ENCODE assay signal across 8 mouse cellular contexts in genomic region chr9:66157958-66158830, GRCm38 (mm10). TPM values are rescaled to one million over a fixed set of nuclear protein-coding genes. Genes with fewer than 3 reads are reported as not detected.
DNase-seq lines count a peak whose midpoint lies in the region; ATAC-seq and TF ChIP-seq lines count a peak whose summit lies in the region.

TSS of gene Dapk2 (plus strand) at chr9:66158223.

- H3K79me2 ChIP-seq in CH12.LX (replicated peaks; ENCODE audit: control insufficient read depth, extremely low read depth, insufficient read depth, poor library complexity, severe bottlenecking) = peaks cover 8% of the 10 kb centered on the region; the same call in 1 of the 2 replicates

- H3K9ac ChIP-seq in CH12.LX (ENCODE audit: insufficient read depth, low read depth) = peak within 1 kb of the TSS; percentile 68
- peak within 1 kb of the TSS; percentile 55 for H3K9ac ChIP-seq in forebrain, embryonic 12.5 days
- peak within 1 kb of the TSS; percentile 72 for H3K9ac ChIP-seq in liver, postnatal 0 days (replicated peaks)
- H3K9ac ChIP-seq in neural tube, embryonic 13.5 days = peak within 1 kb of the TSS; percentile 52; the same call in 1 of the 2 replicates

- intact Hi-C loops in heart, postnatal 10 days (cut with DNase I) = loop anchor here (2.0 kb wide), 2 partner anchors 81 to 111 kb away; no protein-coding TSS in a partner anchor

- TF ChIP-seq EP300 in CH12.LX (IDR thresholded peaks at IDR 0.05; ENCODE audit: low read length) = 0 out of 2 replicates have a peak, but pooled peaks have one; percentile 43
- no peak for TF ChIP-seq EP300 in liver, postnatal 0 days (IDR thresholded peaks at IDR 0.05; ENCODE audit: low read depth)

- 4% methylated on average over 57 of the region's 58 CpGs for WGBS in forebrain, embryonic 12.5 days
- 4% methylated on average over 50 of the region's 58 CpGs for WGBS in liver, postnatal 0 days (ENCODE audit: insufficient replicate concordance)
- 2% methylated on average over 51 of the region's 58 CpGs for WGBS in neural tube, embryonic 13.5 days

- peak in 1 of 2 experiments; percentile 84; a peak in 3 of 4 replicates for TF ChIP-seq CTCF in CH12.LX (conservative IDR thresholded peaks at IDR 0.05 in 1 of 2, IDR thresholded peaks at IDR 0.05 in 1 of 2; ENCODE audit: low read depth in 2 of 2, low read length in 2 of 2)
- TF ChIP-seq CTCF in liver, postnatal 0 days (IDR thresholded peaks at IDR 0.05; ENCODE audit: low read depth) = peak; percentile 78

- H3K4me3 ChIP-seq in CH12.LX (replicated peaks in 1 of 3; ENCODE audit: low read depth in 2 of 3, low read length in 2 of 3, poor library complexity in 1 of 3) = peak within 1 kb of the TSS; percentile 57 to 93 (median 78)
- peak within 1 kb of the TSS; percentile 43 for H3K4me3 ChIP-seq in forebrain, embryonic 12.5 days (replicated peaks)
- H3K4me3 ChIP-seq in liver, postnatal 0 days (ENCODE audit: low read depth, low read length) = peak within 1 kb of the TSS; percentile 63
- peak within 1 kb of the TSS; percentile 36 for H3K4me3 ChIP-seq in neural tube, embryonic 13.5 days

- peaks cover 15 to 58% of the 10 kb centered on the region in 2 experiments for H3K4me1 ChIP-seq in CH12.LX (ENCODE audit: control insufficient read depth in 1 of 2, insufficient read depth in 2 of 2)
- H3K4me1 ChIP-seq in forebrain, embryonic 12.5 days = peaks cover 8% of the 10 kb centered on the region
- peaks cover 27% of the 10 kb centered on the region for H3K4me1 ChIP-seq in liver, postnatal 0 days (ENCODE audit: insufficient read depth)
- H3K4me1 ChIP-seq in neural tube, embryonic 13.5 days (replicated peaks) = peaks cover 8% of the 10 kb centered on the region

- ATAC-seq in forebrain, embryonic 12.5 days (ENCODE audit: low FRiP score) = peak; percentile 72
- peak; percentile 94 for ATAC-seq in liver, postnatal 0 days
- ATAC-seq in neural tube, embryonic 13.5 days (ENCODE audit: low read depth) = peak; percentile 40; the same call in 1 of the 2 replicates

- H3K36me3 ChIP-seq in CH12.LX (replicated peaks in 1 of 2; ENCODE audit: control insufficient read depth in 1 of 2, insufficient read depth in 1 of 2, low read length in 1 of 2) = peaks cover 0 to 20% of the 10 kb centered on the region in 2 experiments
- H3K36me3 ChIP-seq in forebrain, embryonic 12.5 days (replicated peaks) = no peaks in the 10 kb centered on the region
- no peaks in the 10 kb centered on the region for H3K36me3 ChIP-seq in liver, postnatal 0 days (replicated peaks; ENCODE audit: insufficient read depth, low read length)
- H3K36me3 ChIP-seq in neural tube, embryonic 13.5 days = no peaks in the 10 kb centered on the region

- no peaks in the 10 kb centered on the region for H3K27me3 ChIP-seq in CH12.LX (replicated peaks)
- peaks cover 32% of the 10 kb centered on the region for H3K27me3 ChIP-seq in forebrain, embryonic 12.5 days
- no peaks in the 10 kb centered on the region for H3K27me3 ChIP-seq in liver, postnatal 0 days (ENCODE audit: insufficient read depth, low read length)
- H3K27me3 ChIP-seq in neural tube, embryonic 13.5 days = peaks cover 33% of the 10 kb centered on the region

- in situ Hi-C loops in CH12.LX (cut with MboI; ENCODE audit: low pct_ligation_motif_present, low pct_unique_long_range_greater_than_20kb, low sequenced_read_pairs) = loop anchor here (10.0 to 25.0 kb wide), 2 partner anchors 127 to 254 kb away; no protein-coding TSS in a partner anchor

- peak within 1 kb of the TSS; percentile 37 for H3K27ac ChIP-seq in CH12.LX (ENCODE audit: insufficient read depth, low read depth)
- no peak within 1 kb of the TSS for H3K27ac ChIP-seq in forebrain, embryonic 12.5 days
- peak within 1 kb of the TSS; percentile 71 for H3K27ac ChIP-seq in liver, postnatal 0 days (ENCODE audit: low read depth)
- no peak within 1 kb of the TSS for H3K27ac ChIP-seq in neural tube, embryonic 13.5 days (replicated peaks)

- peak within 1 kb of the TSS; percentile 35 for H3K4me2 ChIP-seq in CH12.LX (ENCODE audit: insufficient read depth, low read depth, poor library complexity, severe bottlenecking)
- peak within 1 kb of the TSS; percentile 62 for H3K4me2 ChIP-seq in forebrain, embryonic 12.5 days
- peak within 1 kb of the TSS; percentile 80 for H3K4me2 ChIP-seq in liver, postnatal 0 days (ENCODE audit: low read depth, low read length)
- peak within 1 kb of the TSS; percentile 57 for H3K4me2 ChIP-seq in neural tube, embryonic 13.5 days

- TF ChIP-seq RAD21 in CH12.LX (IDR thresholded peaks at IDR 0.05; ENCODE audit: low read depth, low read length) = peak; percentile 63

- DNase-seq in CH12.LX (ENCODE audit: extremely low read depth) = peak; percentile 72
- peak; percentile 57 for DNase-seq in c-Kit-positive CD71-negative TER-119-negative erythroid progenitor cells, embryonic 14.5 days (ENCODE audit: low read depth)
- peak; percentile 88 to 93 for DNase-seq in heart, postnatal 10 days
- DNase-seq in kidney, postnatal 36 days = peak; percentile 87 to 96
- DNase-seq in liver, postnatal 0 days = peak; percentile 95
- DNase-seq in testis, postnatal 10 days (ENCODE audit: low spot score) = peak; percentile 92

- TF ChIP-seq POLR2A in CH12.LX (IDR thresholded peaks at IDR 0.05; ENCODE audit: low read depth, low read length) = no peak

- dilution Hi-C loops in CH12.LX (cut with MboI; ENCODE audit: extremely low pct_ligation_motif_present, extremely low pct_unique_long_range_greater_than_20kb, low sequenced_read_pairs) = no loop called here

- peaks cover 5% of the 10 kb centered on the region for H3K9me3 ChIP-seq in CH12.LX (replicated peaks; ENCODE audit: low read length)
- no peaks in the 10 kb centered on the region for H3K9me3 ChIP-seq in forebrain, embryonic 12.5 days
- no peaks in the 10 kb centered on the region for H3K9me3 ChIP-seq in liver, postnatal 0 days (ENCODE audit: low read length)
- H3K9me3 ChIP-seq in neural tube, embryonic 13.5 days = no peaks in the 10 kb centered on the region

TF ChIP-seq in CH12.LX, 34 proteins besides CTCF, POLR2A, EP300 and RAD21:
- TF ChIP-seq MXI1 (IDR thresholded peaks at IDR 0.05; ENCODE audit: low read depth, low read length) (peak; percentile 68), NELFE (IDR thresholded peaks at IDR 0.05; ENCODE audit: low read depth, low read length) (0 out of 2 replicates have a peak, but pooled peaks have one; percentile 51), CHD1 (IDR thresholded peaks at IDR 0.05; ENCODE audit: low read depth, low read length) (no peak), TCF12 (IDR thresholded peaks at IDR 0.05; ENCODE audit: low read depth, low read length) (peak; percentile 44; the same call in 1 of the 2 replicates), ZMIZ1 (IDR thresholded peaks at IDR 0.05; ENCODE audit: low read depth, low read length) (0 out of 2 replicates have a peak, but pooled peaks have one; percentile 34), SMC3 (IDR thresholded peaks at IDR 0.05; ENCODE audit: low read depth, low read length) (peak; percentile 69), SIN3A (IDR thresholded peaks at IDR 0.05; ENCODE audit: low read length) (peak; percentile 26; the same call in 1 of the 2 replicates), MEF2A (IDR thresholded peaks at IDR 0.05; ENCODE audit: borderline replicate concordance, low read depth, low read length) (peak; percentile 63), E2F4 (IDR thresholded peaks at IDR 0.05; ENCODE audit: insufficient replicate concordance, low read depth, low read length) (peak; percentile 57; the same call in 1 of the 2 replicates), IRF4 (IDR thresholded peaks at IDR 0.05; ENCODE audit: low read depth, low read length) (peak; percentile 22), HCFC1 (IDR thresholded peaks at IDR 0.05; ENCODE audit: low read depth, low read length) (peak; percentile 25; the same call in 1 of the 2 replicates), TBP (conservative IDR thresholded peaks at IDR 0.05; ENCODE audit: low read depth, low read length) (no peak), POLR2AphosphoS2 (IDR thresholded peaks at IDR 0.05; ENCODE audit: low read depth, low read length) (no peak), MYC (IDR thresholded peaks at IDR 0.05; ENCODE audit: low read depth, low read length) (peak; percentile 48; the same call in 1 of the 2 replicates), USF1 (IDR thresholded peaks at IDR 0.05; ENCODE audit: low read depth, low read length) (no peak), ELF1 (IDR thresholded peaks at IDR 0.05; ENCODE audit: low read depth, low read length) (no peak), NRF1 (IDR thresholded peaks at IDR 0.05; ENCODE audit: low read depth, low read length) (peak; percentile 68), UBTF (IDR thresholded peaks at IDR 0.05; ENCODE audit: low read depth, low read length) (peak; percentile 99), RCOR1 (conservative IDR thresholded peaks at IDR 0.05; ENCODE audit: low read depth, low read length) (no peak), MAZ (IDR thresholded peaks at IDR 0.05; ENCODE audit: low read depth, low read length) (peak; percentile 61; the same call in 1 of the 2 replicates), BHLHE40 (IDR thresholded peaks at IDR 0.05; ENCODE audit: low read depth, low read length) (peak; percentile 38), MAX (IDR thresholded peaks at IDR 0.05; ENCODE audit: low read length) (peak; percentile 76), CHD2 (IDR thresholded peaks at IDR 0.05; ENCODE audit: low read length) (0 out of 2 replicates have a peak, but pooled peaks have one; percentile 20)

RNA-seq across cellular contexts. Expression of gene Dapk2, which starts in this region (rescaled TPM):
- total RNA-seq in CH12.LX (2012; rRNA removed) (28.4 and 39.0 TPM in 2 replicates), CH12.LX (2014; rRNA removed) (60.3 and 62.4 TPM in 2 replicates)
- 25.2 and 26.7 TPM in 2 replicates for polyA plus RNA-seq in CH12.LX (2012; ENCODE audit: insufficient read length, low read depth)
- 6.2 and 6.9 TPM in 2 replicates for polyA plus RNA-seq in forebrain, embryonic 12.5 days (2016; fragmentation: Nextera tagmentation; extraction: Ambion mirVana)
- 1 to 10 TPM; 5.1 to 5.3 TPM for total RNA-seq in heart, postnatal 10 days (2021)
- 21.6 and 23.4 TPM in 2 replicates for polyA plus RNA-seq in liver, postnatal 0 days (2015; fragmentation: Nextera tagmentation; extraction: Ambion mirVana)
- 1.3 and 2.5 TPM in 2 replicates for polyA plus RNA-seq in neural tube, embryonic 13.5 days (2015; fragmentation: Nextera tagmentation; extraction: Ambion mirVana)

Comparison
In these comparisons a context has a peak if more than half of its experiments do, and no peak if none do; other contexts are left out.
1. RNA of gene Dapk2 (total RNA-seq): 28.4 to 62.4 TPM in CH12.LX; 5.1 to 5.3 TPM in heart, postnatal 10 days; every median in the first group is over 4 times any median in the second.
2. H3K27ac ChIP-seq: peak in CH12.LX (single experiment) and liver, postnatal 0 days (single experiment); none in forebrain, embryonic 12.5 days (single experiment) and neural tube, embryonic 13.5 days (single experiment).
3. ATAC-seq: peak in every context shown above with its lines; median percentile 94 in liver, postnatal 0 days; 72 in forebrain, embryonic 12.5 days; 40 in neural tube, embryonic 13.5 days.
4. Peak in every context shown above with its lines, with median percentiles within 50 percentile points of each other: DNase-seq, H3K4me2 ChIP-seq, H3K4me3 ChIP-seq and H3K9ac ChIP-seq.